Mouse (Mus musculus) MEL (cell line): ENCODE measurements at regions not wholly inside any gene's neighbourhood (a gene's known extent, or its start where the extent isn't known, plus 50 kb on each side); places are given as distances from the start of the nearest gene placed in this dataset.

Source experiments
- CTCF ChIP-seq, 3 experiments: IDR thresholded peaks in 2 of 3; conservative IDR thresholded peaks in 1 of 3; 2 replicates each; pipeline ENCODE4 v1.5.1; 2011 to 2012; ENCODE audit warnings: low read length in 3 of 3, low read depth in 2 of 3, mild to moderate bottlenecking in 2 of 3, improper control_type of control experiment in 1 of 3, inconsistent platforms in 1 of 3, mixed read lengths in 1 of 3, moderate library complexity in 1 of 3; ENCODE audit not compliant: control insufficient read depth in 1 of 3, insufficient read depth in 1 of 3, poor library complexity in 1 of 3, severe bottlenecking in 1 of 3
- GABPA ChIP-seq: IDR thresholded peaks from 2 replicates; pipeline ENCODE4 v1.6.1; 2012; ENCODE audit warnings: low read depth, mild to moderate bottlenecking, inconsistent platforms, low read length, improper control_type of control experiment, moderate library complexity
- MAFK ChIP-seq: IDR thresholded peaks from 2 replicates; pipeline ENCODE4 v1.6.1; 2011; ENCODE audit warnings: low read depth, mild to moderate bottlenecking, low read length, improper control_type of control experiment, borderline replicate concordance
- MAX ChIP-seq: IDR thresholded peaks from 2 replicates; pipeline ENCODE4 v1.6.1; 2011; ENCODE audit warnings: low read length, improper control_type of control experiment
- POLR2A ChIP-seq, 2 experiments: IDR thresholded peaks; 2 replicates each; pipeline ENCODE4 v1.6.1; 2011 to 2012; ENCODE audit warnings: low read length in 2 of 2, mild to moderate bottlenecking in 2 of 2, control low read depth in 1 of 2, improper control_type of control experiment in 1 of 2, low read depth in 1 of 2, moderate library complexity in 1 of 2; ENCODE audit not compliant: control insufficient read depth in 1 of 2, insufficient read depth in 1 of 2, poor library complexity in 1 of 2
- RAD21 ChIP-seq: IDR thresholded peaks from 2 replicates; pipeline ENCODE4 v1.6.1; 2011; ENCODE audit warnings: mild to moderate bottlenecking, low read depth, low read length, improper control_type of control experiment
- RCOR1 ChIP-seq: IDR thresholded peaks from 2 replicates; pipeline ENCODE4 v1.6.1; 2012; ENCODE audit warnings: low read depth, mild to moderate bottlenecking, inconsistent platforms, low read length, improper control_type of control experiment
- SIN3A ChIP-seq: IDR thresholded peaks from 2 replicates; pipeline ENCODE4 v1.6.1; 2012; ENCODE audit warnings: low read length, improper control_type of control experiment, inconsistent platforms
- SMC3 ChIP-seq: IDR thresholded peaks from 2 replicates; pipeline ENCODE4 v1.6.1; 2011; ENCODE audit warnings: low read depth, low read length, improper control_type of control experiment
- TAL1 ChIP-seq: IDR thresholded peaks from 2 replicates; pipeline ENCODE4 v1.6.1; 2012; ENCODE audit warnings: mild to moderate bottlenecking, inconsistent platforms, low read length, moderate library complexity, mixed read lengths
- TCF12 ChIP-seq: IDR thresholded peaks from 2 replicates; pipeline ENCODE4 v1.6.1; 2014; ENCODE audit warnings: low read depth, mild to moderate bottlenecking, inconsistent platforms, low read length, improper control_type of control experiment, moderate library complexity
- UBTF ChIP-seq: IDR thresholded peaks from 2 replicates; pipeline ENCODE4 v1.6.1; 2012; ENCODE audit warnings: low read depth, mild to moderate bottlenecking, inconsistent platforms, low read length, improper control_type of control experiment, moderate library complexity, borderline replicate concordance; ENCODE audit not compliant: insufficient read depth
- ZNF384 ChIP-seq: IDR thresholded peaks from 2 replicates; pipeline ENCODE4 v1.6.1; 2012; ENCODE audit warnings: low read depth, mild to moderate bottlenecking, inconsistent platforms, low read length, improper control_type of control experiment

- TF ChIP-seq UBTF (no peak), CTCF (IDR thresholded peaks at IDR 0.05 in 2 of 3, conservative IDR thresholded peaks at IDR 0.05 in 1 of 3; ENCODE audit: control insufficient read depth in 1 of 3, insufficient read depth in 1 of 3, low read depth in 2 of 3, low read length in 3 of 3, poor library complexity in 1 of 3, severe bottlenecking in 1 of 3) (no peak), RCOR1 (0 out of 2 replicates have a peak, but pooled peaks have one; percentile 33), SMC3 (no peak), MAX (no peak), TCF12 (no peak), ZNF384 (no peak), SIN3A (no peak), POLR2A (IDR thresholded peaks at IDR 0.05; ENCODE audit: control insufficient read depth in 1 of 2, insufficient read depth in 1 of 2, low read depth in 1 of 2, low read length in 2 of 2, poor library complexity in 1 of 2) (no peak), TAL1 (no peak), RAD21 (no peak), GABPA (no peak), MAFK (no peak)
Observed at GRCm38 (mm10) chr15:16541226-16541625, 187.3 kb upstream of the Cdh9 start.
